Mouse (Mus musculus): ENCODE data around the gene Nr1d1. TPM values are rescaled to one million over a fixed set of nuclear protein-coding genes. Genes with fewer than 3 reads are reported as not detected.

The Nr1d1 gene
- total and polyA plus RNA-seq, 3 experiments, result 0.17 to 1.4 (median 0.25) TPM

- in situ Hi-C loops (cut with MboI; ENCODE audit: low pct_ligation_motif_present, low pct_unique_long_range_greater_than_20kb, low sequenced_read_pairs), result loop anchor here (5.0 to 10.0 kb wide), 2 partner anchors 62 to 90 kb away; partner anchors contain the start of gene Med24
- Histone ChIP-seq H3K79me2 (replicated peaks; ENCODE audit: control insufficient read depth, extremely low read depth, insufficient read depth, poor library complexity, severe bottlenecking) (0 out of 2 replicates have a peak, but pooled peaks cover 3% of the 10 kb centered on the region), H3K9ac (ENCODE audit: insufficient read depth, low read depth) (no peak overlapping the region), H3K4me3 (replicated peaks in 1 of 3; ENCODE audit: low read depth in 2 of 3, low read length in 2 of 3, poor library complexity in 1 of 3) (no peak overlapping the region), H3K4me2 (ENCODE audit: insufficient read depth, low read depth, poor library complexity, severe bottlenecking) (peak overlapping the region; percentile 35; the same call in 1 of the 2 replicates), H3K27ac (ENCODE audit: insufficient read depth, low read depth) (no peak overlapping the region), H3K27me3 (replicated peaks) (peaks cover 22% of the 10 kb centered on the region), H3K36me3 (replicated peaks in 1 of 2; ENCODE audit: control insufficient read depth in 1 of 2, insufficient read depth in 1 of 2, low read length in 1 of 2) (no peaks in the 10 kb centered on the region), H3K4me1 (ENCODE audit: control insufficient read depth in 1 of 2, insufficient read depth in 2 of 2) (peaks cover 15 to 57% of the 10 kb centered on the region in 2 experiments), H3K9me3 (replicated peaks; ENCODE audit: low read length) (no peaks in the 10 kb centered on the region)
- dilution Hi-C loops (cut with MboI; ENCODE audit: extremely low pct_ligation_motif_present, extremely low pct_unique_long_range_greater_than_20kb, low sequenced_read_pairs), result no loop called here
- no peak for DNase-seq (ENCODE audit: extremely low read depth)
- TF ChIP-seq USF1 (IDR thresholded peaks at IDR 0.05; ENCODE audit: low read depth, low read length) (no peak), GABPA (IDR thresholded peaks at IDR 0.05; ENCODE audit: insufficient replicate concordance, low read depth, low read length) (no peak), CHD1 (IDR thresholded peaks at IDR 0.05; ENCODE audit: low read depth, low read length) (no peak), CTCF (conservative IDR thresholded peaks at IDR 0.05 in 1 of 2, IDR thresholded peaks at IDR 0.05 in 1 of 2; ENCODE audit: low read depth in 2 of 2, low read length in 2 of 2) (peak in 1 of 2 experiments; percentile 3; a peak in 1 of 4 replicates)
These were observed 12.1 kb upstream of the Nr1d1 start for GRCm38 (mm10) chr11:98787229-98787628.

- no peak overlapping the region for H3K4me3 ChIP-seq (replicated peaks in 1 of 3; ENCODE audit: low read depth in 2 of 3, low read length in 2 of 3, poor library complexity in 1 of 3)
- 0 out of 2 replicates have a peak, but pooled peaks cover 3% of the 10 kb centered on the region for H3K79me2 ChIP-seq (replicated peaks; ENCODE audit: control insufficient read depth, extremely low read depth, insufficient read depth, poor library complexity, severe bottlenecking)
- peaks cover 22% of the 10 kb centered on the region for H3K27me3 ChIP-seq (replicated peaks)
- in situ Hi-C loops (cut with MboI; ENCODE audit: low pct_ligation_motif_present, low pct_unique_long_range_greater_than_20kb, low sequenced_read_pairs) (loop anchor here (5.0 to 10.0 kb wide), 2 partner anchors 62 to 89 kb away; partner anchors contain the start of gene Med24), dilution Hi-C loops (cut with MboI; ENCODE audit: extremely low pct_ligation_motif_present, extremely low pct_unique_long_range_greater_than_20kb, low sequenced_read_pairs) (no loop called here)
- DNase-seq (ENCODE audit: extremely low read depth), result peak; percentile 96
- H3K4me1 ChIP-seq (ENCODE audit: control insufficient read depth in 1 of 2, insufficient read depth in 2 of 2), result peaks cover 17 to 53% of the 10 kb centered on the region in 2 experiments
- peak overlapping the region; percentile 20; the same call in 1 of the 2 replicates for H3K9ac ChIP-seq (ENCODE audit: insufficient read depth, low read depth)
- H3K9me3 ChIP-seq (replicated peaks; ENCODE audit: low read length), result no peaks in the 10 kb centered on the region
- no peaks in the 10 kb centered on the region for H3K36me3 ChIP-seq (replicated peaks in 1 of 2; ENCODE audit: control insufficient read depth in 1 of 2, insufficient read depth in 1 of 2, low read length in 1 of 2)
- H3K27ac ChIP-seq (ENCODE audit: insufficient read depth, low read depth), result no peak overlapping the region
- H3K4me2 ChIP-seq (ENCODE audit: insufficient read depth, low read depth, poor library complexity, severe bottlenecking), result peak overlapping the region; percentile 35
- TF ChIP-seq E2F4 (IDR thresholded peaks at IDR 0.05; ENCODE audit: insufficient replicate concordance, low read depth, low read length) (no peak), JUND (conservative IDR thresholded peaks at IDR 0.05; ENCODE audit: low read depth, low read length) (no peak), TCF12 (IDR thresholded peaks at IDR 0.05; ENCODE audit: low read depth, low read length) (no peak), PAX5 (IDR thresholded peaks at IDR 0.05; ENCODE audit: low read length) (no peak), MAFK (IDR thresholded peaks at IDR 0.05; ENCODE audit: insufficient replicate concordance, low read length) (no peak), CHD1 (IDR thresholded peaks at IDR 0.05; ENCODE audit: low read depth, low read length) (no peak), POLR2AphosphoS2 (IDR thresholded peaks at IDR 0.05; ENCODE audit: low read depth, low read length) (no peak), ZKSCAN1 (IDR thresholded peaks at IDR 0.05; ENCODE audit: borderline replicate concordance, low read depth, low read length) (no peak), IRF4 (IDR thresholded peaks at IDR 0.05; ENCODE audit: low read depth, low read length) (peak; percentile 9; the same call in 1 of the 2 replicates), RAD21 (IDR thresholded peaks at IDR 0.05; ENCODE audit: low read depth, low read length) (peak; percentile 99), NELFE (IDR thresholded peaks at IDR 0.05; ENCODE audit: low read depth, low read length) (peak; percentile 43; the same call in 1 of the 2 replicates), SIN3A (IDR thresholded peaks at IDR 0.05; ENCODE audit: low read length) (peak; percentile 50), ELF1 (IDR thresholded peaks at IDR 0.05; ENCODE audit: low read depth, low read length) (peak; percentile 29; the same call in 1 of the 2 replicates), GABPA (IDR thresholded peaks at IDR 0.05; ENCODE audit: insufficient replicate concordance, low read depth, low read length) (no peak), EP300 (IDR thresholded peaks at IDR 0.05; ENCODE audit: low read length) (0 out of 2 replicates have a peak, but pooled peaks have one; percentile 10), RCOR1 (conservative IDR thresholded peaks at IDR 0.05; ENCODE audit: low read depth, low read length) (no peak), SMC3 (IDR thresholded peaks at IDR 0.05; ENCODE audit: low read depth, low read length) (peak; percentile 97), CTCF (conservative IDR thresholded peaks at IDR 0.05 in 1 of 2, IDR thresholded peaks at IDR 0.05 in 1 of 2; ENCODE audit: low read depth in 2 of 2, low read length in 2 of 2) (peak; percentile 92 to 98), KAT2A (IDR thresholded peaks at IDR 0.05; ENCODE audit: insufficient replicate concordance, low read length) (no peak), POLR2A (IDR thresholded peaks at IDR 0.05; ENCODE audit: low read depth, low read length) (no peak), NRF1 (IDR thresholded peaks at IDR 0.05; ENCODE audit: low read depth, low read length) (0 out of 2 replicates have a peak, but pooled peaks have one; percentile 31), MXI1 (IDR thresholded peaks at IDR 0.05; ENCODE audit: low read depth, low read length) (0 out of 2 replicates have a peak, but pooled peaks have one; percentile 38), MAZ (IDR thresholded peaks at IDR 0.05; ENCODE audit: low read depth, low read length) (peak; percentile 59), HCFC1 (IDR thresholded peaks at IDR 0.05; ENCODE audit: low read depth, low read length) (peak; percentile 43), UBTF (IDR thresholded peaks at IDR 0.05; ENCODE audit: low read depth, low read length) (no peak), ZC3H11A (IDR thresholded peaks at IDR 0.05; ENCODE audit: low read depth, low read length) (peak; percentile 77), MYC (IDR thresholded peaks at IDR 0.05; ENCODE audit: low read depth, low read length) (no peak), CHD2 (IDR thresholded peaks at IDR 0.05; ENCODE audit: low read length) (peak; percentile 90), USF1 (IDR thresholded peaks at IDR 0.05; ENCODE audit: low read depth, low read length) (no peak)
These were observed 11.5 kb upstream of the Nr1d1 start for GRCm38 (mm10) chr11:98786359-98787214.
